Mouse (Mus musculus) ES-E14 (cell line): Measurements from ENCODE around the gene Ndufa5. TPM values are rescaled to one million over a fixed set of nuclear protein-coding genes. Genes with fewer than 3 reads are reported as not detected.

ENCODE experiments used
- DNase-seq: peaks from one replicate; pipeline ENCODE4 v3.0.0-alpha.2; 2013; ENCODE audit warnings: low read depth, low spot score
- H3K27ac ChIP-seq: 2 replicates; pipeline ENCODE4 v1.5.1; 2012; ENCODE audit warnings: low read depth, mild to moderate bottlenecking, low read length, moderate library complexity, mixed read lengths; ENCODE audit not compliant: poor library complexity, insufficient read depth, severe bottlenecking
- H3K36me3 ChIP-seq: 2 replicates; pipeline ENCODE4 v1.6.1; 2012; ENCODE audit warnings: mild to moderate bottlenecking, low read length, moderate library complexity, mixed read lengths; ENCODE audit not compliant: control insufficient read depth, poor library complexity, insufficient read depth, severe bottlenecking
- H3K4me1 ChIP-seq, 2 experiments: fragments of 150-350 bp in 1 of 2; sonication (generic) in 1 of 2; 2 replicates each; pipeline ENCODE4 v1.6.1; 2012; ENCODE audit warnings: low read length in 2 of 2, mild to moderate bottlenecking in 1 of 2, mixed read lengths in 1 of 2; ENCODE audit not compliant: control insufficient read depth in 2 of 2, insufficient read depth in 2 of 2, poor library complexity in 1 of 2
- H3K4me3 ChIP-seq, 2 experiments: fragments of 150-350 bp in 1 of 2; sonication (generic) in 1 of 2; 2 replicates each; pipeline ENCODE4 v1.5.1; 2012; ENCODE audit warnings: low read length in 2 of 2, low read depth in 1 of 2, mild to moderate bottlenecking in 1 of 2, mixed read lengths in 1 of 2; ENCODE audit not compliant: insufficient read depth in 1 of 2, poor library complexity in 1 of 2, severe bottlenecking in 1 of 2
- H3K9ac ChIP-seq: 2 replicates; pipeline ENCODE4 v1.6.1; 2012; ENCODE audit warnings: low read depth, mild to moderate bottlenecking, low read length, mixed read lengths; ENCODE audit not compliant: poor library complexity, insufficient read depth, severe bottlenecking
- H3K9me3 ChIP-seq: fragments of 150-350 bp; sonication (generic); 2 replicates; pipeline ENCODE4 v1.6.1; 2012; ENCODE audit warnings: low read depth, mild to moderate bottlenecking, low read length; ENCODE audit not compliant: control insufficient read depth, insufficient read depth
- CHD2 ChIP-seq: IDR thresholded peaks from 2 replicates; pipeline ENCODE4 v1.6.1; 2014; ENCODE audit warnings: mild to moderate bottlenecking, low read depth, low read length, inconsistent platforms
- HCFC1 ChIP-seq: IDR thresholded peaks from 2 replicates; pipeline ENCODE4 v1.6.1; 2012; ENCODE audit warnings: low read length, inconsistent platforms, borderline replicate concordance; ENCODE audit not compliant: insufficient read depth
- MAFK ChIP-seq: IDR thresholded peaks from 2 replicates; pipeline ENCODE4 v1.6.1; 2014; ENCODE audit warnings: mild to moderate bottlenecking, low read depth, low read length, inconsistent platforms; ENCODE audit not compliant: insufficient read depth
- ZC3H11A ChIP-seq: IDR thresholded peaks from 2 replicates; pipeline ENCODE4 v1.6.1; 2012; ENCODE audit warnings: low read depth, mild to moderate bottlenecking, inconsistent platforms, low read length, borderline replicate concordance
- ZNF384 ChIP-seq: IDR thresholded peaks from 2 replicates; pipeline ENCODE4 v1.6.1; 2012; ENCODE audit warnings: low read depth, low read length, inconsistent platforms
- in situ Hi-C, 2 experiments: fragments of 600-800 bp; cut with MboI; formaldehyde crosslinking; loops; one replicate each; pipeline ENCODE4 v1.15.1; 2025; ENCODE audit warnings: low sequenced_read_pairs in 2 of 2, inconsistent platforms in 1 of 2; ENCODE audit not compliant: unreplicated experiment in 2 of 2
- total RNA-seq: library from RNA; depleted of rRNA; stranded (reverse); fragments of 300-350 nt; gene quantifications from 2 replicates; pipeline ENCODE4 v1.2.3, GENCODE M21; 2012

The Ndufa5 gene
- total RNA-seq, 1 experiment: 182 TPM

GRCm38 (mm10) chr6:24546716-24547420, 19.1 kb upstream of the Ndufa5 start:
- no peak overlapping the region for H3K9ac ChIP-seq
- DNase-seq: no peak
- TF ChIP-seq ZNF384 (no peak), CHD2 (no peak), MAFK (no peak), ZC3H11A (no peak)
- H3K27ac ChIP-seq: no peak overlapping the region
- H3K36me3 ChIP-seq: no peaks in the 10 kb centered on the region
- no peaks in the 10 kb centered on the region for H3K9me3 ChIP-seq
- H3K4me1 ChIP-seq: no peaks in the 10 kb centered on the region
- no peak overlapping the region for H3K4me3 ChIP-seq
- in situ Hi-C loops: no loop called here

- no peaks in the 10 kb centered on the region for H3K9me3 ChIP-seq
- no peaks in the 10 kb centered on the region for H3K36me3 ChIP-seq
- DNase-seq: no peak
- no peak overlapping the region for H3K4me3 ChIP-seq
- H3K27ac ChIP-seq: no peak overlapping the region
- in situ Hi-C loops: no loop called here
- no peaks in the 10 kb centered on the region for H3K4me1 ChIP-seq
- H3K9ac ChIP-seq: no peak overlapping the region
- TF ChIP-seq ZC3H11A (no peak), CHD2 (no peak), HCFC1 (no peak), MAFK (peak; percentile 53; the same call in 1 of the 2 replicates)
These were observed 15.3 kb upstream of the Ndufa5 start for GRCm38 (mm10) chr6:24543119-24543591.

DNA sequence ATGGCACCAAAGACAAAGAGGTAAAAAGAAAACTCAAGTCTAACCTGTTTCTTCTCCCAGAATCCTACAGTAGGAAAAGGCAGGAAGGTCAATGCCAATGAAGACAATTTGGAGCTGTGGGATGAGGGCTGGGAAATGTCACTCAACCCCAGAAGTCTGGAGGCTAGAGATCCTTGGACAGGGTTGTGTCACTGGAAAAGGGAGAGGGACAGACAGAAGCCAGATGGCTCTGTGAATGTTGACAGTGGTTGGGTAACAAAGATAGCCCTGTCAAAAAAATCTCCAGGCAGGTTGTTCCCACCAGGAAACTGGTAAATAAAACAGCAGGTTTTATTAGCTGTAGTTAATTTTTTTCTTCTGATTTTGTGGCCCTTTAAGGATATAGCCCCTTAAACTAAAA, 14.6 kb upstream of the Ndufa5 start:
- H3K4me3 ChIP-seq: no peak overlapping the region
- no peak overlapping the region for H3K27ac ChIP-seq
- no peaks in the 10 kb centered on the region for H3K9me3 ChIP-seq
- no peak for DNase-seq
- TF ChIP-seq HCFC1 (no peak), ZC3H11A (no peak), MAFK (no peak), CHD2 (no peak), ZNF384 (no peak)
- no peak overlapping the region for H3K9ac ChIP-seq
- no peaks in the 10 kb centered on the region for H3K36me3 ChIP-seq
- H3K4me1 ChIP-seq: no peaks in the 10 kb centered on the region
- in situ Hi-C loops: no loop called here

- Histone ChIP-seq H3K36me3 (no peaks in the 10 kb centered on the region), H3K9me3 (no peaks in the 10 kb centered on the region), H3K9ac (no peak overlapping the region), H3K4me1 (no peaks in the 10 kb centered on the region), H3K27ac (no peak overlapping the region), H3K4me3 (no peak overlapping the region)
- in situ Hi-C loops: no loop called here
- no peak for TF ChIP-seq MAFK
- no peak for TF ChIP-seq ZC3H11A
- TF ChIP-seq ZNF384: no peak
- no peak for TF ChIP-seq HCFC1
- TF ChIP-seq CHD2: no peak
- DNase-seq: no peak
These were observed 12.3 kb upstream of the Ndufa5 start for GRCm38 (mm10) chr6:24540106-24540505.
